Mouse (Mus musculus): ENCODE measurements around the gene Senp2.
"Not testable (repeated sequence)": the region's sequence is repeated elsewhere in the genome, so short reads cannot be mapped to it uniquely, and the experiment has no call there.

Gene Senp2

GRCm38 (mm10) chr16:22009099-22009584 lies at the start of gene Senp2:
Gene Senp2, plus strand, starts transcription at chr16:22009484.
- peak; percentile 100 for DNase-seq

- no peak for DNase-seq
Measured at GRCm38 (mm10) chr16:21965576-21965975, 43.7 kb upstream of the Senp2 start.

GRCm38 (mm10) chr16:21969874-21970273 lies 39.4 kb upstream of the Senp2 start:
- DNase-seq: no peak

- no peak for DNase-seq
Measured at GRCm38 (mm10) chr16:21970536-21970935, 38.7 kb upstream of the Senp2 start.

- DNase-seq: no peak
Measured at GRCm38 (mm10) chr16:21971446-21971845, 37.8 kb upstream of the Senp2 start.

GRCm38 (mm10) chr16:21976203-21976602 lies 33.1 kb upstream of the Senp2 start:
- DNase-seq: no peak

- DNase-seq: no peak
Measured at GRCm38 (mm10) chr16:21977347-21977746, 31.9 kb upstream of the Senp2 start.

- DNase-seq: no peak
Measured at GRCm38 (mm10) chr16:21983146-21983545, 26.1 kb upstream of the Senp2 start.

GRCm38 (mm10) chr16:21983581-21983980 lies 25.7 kb upstream of the Senp2 start:
- DNase-seq: no peak

GRCm38 (mm10) chr16:21984091-21984490 lies 25.2 kb upstream of the Senp2 start:
- DNase-seq: no peak

- no peak for DNase-seq
Measured at GRCm38 (mm10) chr16:21986191-21986590, 23.1 kb upstream of the Senp2 start.

- no peak for DNase-seq
Measured at GRCm38 (mm10) chr16:21987956-21988355, 21.3 kb upstream of the Senp2 start.

GRCm38 (mm10) chr16:21990893-21991292 lies 18.4 kb upstream of the Senp2 start:
- not testable (repeated sequence) for DNase-seq

- no peak for DNase-seq
Measured at GRCm38 (mm10) chr16:21991774-21992173, 17.5 kb upstream of the Senp2 start.

GRCm38 (mm10) chr16:21995304-21995703 lies 14.0 kb upstream of the Senp2 start, which contains the start of gene Liph:
Gene Liph, minus strand, starts transcription at chr16:21995663.
- no peak for DNase-seq

- DNase-seq: no peak
Measured at GRCm38 (mm10) chr16:21996402-21996801, 12.9 kb upstream of the Senp2 start.

GRCm38 (mm10) chr16:21996881-21997641 lies 12.2 kb upstream of the Senp2 start:
- no peak for DNase-seq

- no peak for DNase-seq
Measured at GRCm38 (mm10) chr16:21998061-21998460, 11.2 kb upstream of the Senp2 start.

- no peak for DNase-seq
Measured at GRCm38 (mm10) chr16:21999941-22000690, 9.2 kb upstream of the Senp2 start.

- DNase-seq: no peak
Measured at GRCm38 (mm10) chr16:22001172-22001571, 8.1 kb upstream of the Senp2 start.

GRCm38 (mm10) chr16:22001606-22002005 lies 7.7 kb upstream of the Senp2 start:
- no peak for DNase-seq

GRCm38 (mm10) chr16:22009596-22009995 lies 312 bp downstream of the Senp2 start:
- DNase-seq: no peak

GRCm38 (mm10) chr16:22015569-22015968 lies 6.3 kb downstream of the Senp2 start:
- DNase-seq: no peak

GRCm38 (mm10) chr16:22022122-22022521 lies 12.8 kb downstream of the Senp2 start:
- no peak for DNase-seq
